Mouse (Mus musculus) thymus, postnatal 25 days (tissue): ENCODE measurements at regions not wholly inside any gene's neighbourhood (a gene's known extent, or its start where the extent isn't known, plus 50 kb on each side); places are given as distances from the start of the nearest gene placed in this dataset.

Experiments used
- DNase-seq: peaks from one replicate; pipeline ENCODE4 v3.0.0; 2022

DNA sequence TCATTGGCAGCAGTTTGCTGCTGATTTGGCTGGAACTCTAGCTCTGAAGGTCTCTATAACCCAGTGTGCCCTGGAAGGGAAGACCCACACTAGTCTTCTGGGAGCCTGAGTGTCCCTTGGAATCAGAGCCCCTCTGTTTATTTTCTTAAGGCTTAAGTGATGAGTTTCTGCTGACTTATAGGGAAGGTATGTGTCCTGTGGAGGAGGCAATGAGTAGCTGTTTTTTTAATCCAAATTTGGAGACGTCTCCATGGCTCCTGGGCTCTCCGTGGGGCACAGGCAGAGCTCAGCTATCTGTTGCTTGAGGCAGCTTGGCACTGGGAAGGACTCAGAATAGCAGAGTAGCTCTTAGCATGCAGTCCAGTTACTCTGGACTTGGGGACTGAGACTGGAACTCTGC is 146.4 kb downstream of the Ttc32 start:
- no peak for DNase-seq

DNA sequence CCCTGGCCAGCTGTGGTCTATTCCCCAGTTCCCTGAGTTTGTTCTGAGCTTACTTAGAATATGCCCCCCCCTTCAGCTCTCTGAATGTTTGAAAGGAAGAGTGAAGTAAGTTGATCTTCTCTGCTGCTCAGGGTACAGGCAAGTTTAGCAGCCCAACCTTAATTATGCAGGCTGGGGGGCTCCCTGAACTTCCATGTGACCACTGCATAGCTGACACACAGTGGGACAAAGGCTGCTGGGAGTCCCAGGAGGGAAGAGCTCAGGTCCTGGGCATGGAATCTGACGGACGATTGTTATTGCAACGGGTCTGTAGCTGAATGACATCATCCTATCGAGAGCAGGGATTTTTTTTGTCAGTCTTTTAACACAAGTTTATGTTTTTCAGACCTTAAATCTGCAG is 148.8 kb downstream of the Ttc32 start:
- DNase-seq, result no peak

- DNase-seq, result no peak
Observed at GRCm38 (mm10) chr12:9180677-9181076, 150.9 kb downstream of the Ttc32 start.

GRCm38 (mm10) chr12:9191721-9192120 is 161.9 kb downstream of the Ttc32 start:
- DNase-seq, result no peak

- DNase-seq, result no peak
Observed at GRCm38 (mm10) chr12:9199321-9199720, 169.5 kb downstream of the Ttc32 start.

DNA sequence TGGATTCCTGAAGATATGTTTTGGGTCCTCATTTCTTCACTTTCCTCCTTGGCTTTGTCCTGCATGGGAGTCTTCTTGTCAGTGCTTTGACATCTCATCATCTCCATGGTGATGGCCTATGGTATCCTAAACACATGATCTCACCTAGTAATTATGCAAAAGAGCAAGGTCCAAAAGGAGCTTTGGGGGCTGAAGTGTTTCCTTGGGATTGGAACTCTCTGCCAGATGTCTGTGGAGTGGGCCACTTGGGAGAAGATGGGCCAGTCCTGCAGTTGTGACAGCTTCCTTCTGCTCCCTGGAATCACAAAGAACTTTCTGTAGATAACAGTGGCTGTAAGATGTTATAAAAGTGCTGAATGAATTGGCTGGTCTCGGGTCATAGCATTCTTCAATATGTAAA is 182.4 kb downstream of the Ttc32 start:
- DNase-seq, result no peak

DNA sequence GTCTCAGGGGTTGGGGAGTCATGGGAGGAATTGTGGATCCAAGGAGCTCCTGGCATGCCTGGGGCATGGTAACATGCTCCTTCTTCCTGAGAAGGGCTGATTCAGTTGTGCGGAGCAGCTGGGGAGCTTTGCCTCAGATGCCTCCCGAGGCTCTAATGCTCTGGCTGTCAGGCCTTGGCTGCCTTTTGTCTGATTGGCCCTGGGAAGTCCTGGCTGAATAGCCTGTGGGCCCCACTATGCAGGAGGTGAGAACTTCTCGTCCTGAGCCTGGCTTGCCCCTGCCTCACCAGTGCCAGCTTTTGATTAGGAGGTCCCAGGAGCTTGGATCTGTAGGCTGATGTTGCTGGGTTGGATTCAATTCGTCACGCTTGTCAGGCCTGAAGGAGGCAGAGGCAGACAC is 195.2 kb downstream of the Ttc32 start:
- DNase-seq, result no peak

- DNase-seq, result no peak
Observed at GRCm38 (mm10) chr12:9227901-9228300, 198.1 kb downstream of the Ttc32 start.

DNA sequence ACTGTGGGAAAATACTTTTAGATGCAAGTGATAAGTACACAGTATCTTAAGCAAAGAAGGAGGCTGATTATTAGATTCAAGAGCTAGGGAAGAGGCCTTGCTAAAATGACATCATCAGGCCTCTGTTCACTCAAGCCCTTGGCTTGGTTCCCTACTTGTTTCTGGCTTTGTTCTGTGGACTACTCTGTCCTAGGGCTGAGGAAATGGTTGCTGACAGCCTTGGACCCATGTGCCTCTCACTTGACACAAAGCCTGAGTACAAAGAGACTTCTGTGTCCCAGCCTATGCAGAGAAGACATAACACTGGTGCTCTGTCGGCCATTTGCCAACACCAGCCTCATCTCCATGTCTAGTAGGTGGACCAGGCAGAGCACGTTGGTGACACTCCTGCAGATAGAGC is 198.7 kb downstream of the Ttc32 start:
- DNase-seq, result no peak

GRCm38 (mm10) chr12:9229981-9230380 is 200.2 kb downstream of the Ttc32 start:
- DNase-seq, result no peak

- DNase-seq, result no peak
Observed at GRCm38 (mm10) chr12:9230576-9230975, 200.8 kb downstream of the Ttc32 start.

DNA sequence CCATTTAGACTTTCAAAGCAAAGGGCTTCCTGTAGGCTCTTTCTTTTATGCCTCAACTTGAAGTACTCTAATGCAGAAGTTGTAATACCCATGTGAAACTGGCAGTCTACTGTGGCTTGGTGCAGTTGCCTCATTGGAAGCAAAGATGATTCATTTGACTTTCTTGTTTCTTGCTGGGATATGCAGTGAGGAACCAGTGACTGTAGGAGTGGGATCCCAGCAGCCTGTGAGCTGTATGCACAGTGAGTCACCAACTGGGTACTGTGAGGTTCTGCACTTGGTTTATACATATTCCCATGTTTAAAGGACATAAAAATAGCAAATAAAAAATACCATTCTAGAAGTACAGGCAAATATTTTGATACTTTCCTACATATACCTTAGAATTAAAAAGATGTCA is 202.6 kb downstream of the Ttc32 start:
- no peak for DNase-seq

DNA sequence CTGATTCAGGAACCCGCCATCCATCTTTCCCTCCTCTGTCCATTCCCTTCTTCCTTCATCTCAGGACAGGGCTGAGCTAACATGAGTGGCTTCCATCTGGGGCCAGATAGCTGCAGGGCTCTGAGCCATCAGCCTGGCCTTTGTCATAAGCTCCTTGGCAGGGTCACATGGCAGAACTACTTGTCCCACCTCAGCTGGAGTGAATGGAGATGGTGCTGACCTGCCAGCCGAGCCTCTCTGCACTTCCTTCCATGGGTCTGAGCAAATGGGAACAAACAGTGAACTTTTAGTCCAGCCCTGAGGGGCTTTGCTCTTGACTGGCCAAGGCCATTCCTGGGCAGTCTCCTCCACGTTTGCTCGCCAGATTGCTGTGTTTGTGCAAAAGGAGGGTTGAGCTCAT is 206.1 kb downstream of the Ttc32 start:
- no peak for DNase-seq

DNA sequence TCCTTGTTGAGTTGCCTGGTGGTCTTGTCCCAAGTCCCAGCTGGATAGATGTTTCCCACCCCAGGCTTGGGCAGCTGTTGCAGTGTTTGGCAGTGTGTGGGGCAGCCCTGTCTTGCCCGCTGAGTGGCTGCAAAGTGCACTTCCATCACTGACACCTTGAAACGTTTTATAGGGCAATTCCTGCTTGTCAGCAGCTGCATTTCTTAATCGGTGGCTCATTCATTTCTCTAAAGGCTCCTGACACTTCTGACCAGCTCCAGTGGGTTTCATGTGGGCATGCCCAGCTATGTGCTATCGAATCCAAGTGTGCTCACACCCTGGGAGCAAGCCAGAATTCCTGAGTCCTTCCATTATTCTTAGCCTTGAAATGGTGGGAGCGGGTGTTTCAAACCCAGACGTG is 207.7 kb downstream of the Ttc32 start:
- no peak for DNase-seq

DNA sequence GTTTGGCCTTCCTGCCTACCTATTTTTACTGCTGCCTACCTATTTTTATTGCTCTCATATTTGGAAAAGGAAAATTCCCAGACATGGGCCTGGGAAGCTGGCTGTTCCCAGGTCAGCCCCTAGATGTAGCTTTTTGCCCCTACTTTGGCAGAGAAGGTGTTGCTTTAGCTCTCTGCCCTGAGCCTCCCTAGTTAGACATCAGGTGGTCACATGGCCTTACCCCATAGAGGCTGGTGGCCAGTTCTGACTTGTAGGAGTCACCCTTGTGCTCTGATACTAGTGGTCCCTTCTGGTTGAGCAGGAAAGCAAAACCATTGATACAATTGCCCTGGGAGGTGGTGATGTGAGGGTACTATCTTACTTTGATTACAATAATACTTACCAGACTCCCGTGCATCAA is 208.2 kb downstream of the Ttc32 start:
- DNase-seq, result no peak

DNA sequence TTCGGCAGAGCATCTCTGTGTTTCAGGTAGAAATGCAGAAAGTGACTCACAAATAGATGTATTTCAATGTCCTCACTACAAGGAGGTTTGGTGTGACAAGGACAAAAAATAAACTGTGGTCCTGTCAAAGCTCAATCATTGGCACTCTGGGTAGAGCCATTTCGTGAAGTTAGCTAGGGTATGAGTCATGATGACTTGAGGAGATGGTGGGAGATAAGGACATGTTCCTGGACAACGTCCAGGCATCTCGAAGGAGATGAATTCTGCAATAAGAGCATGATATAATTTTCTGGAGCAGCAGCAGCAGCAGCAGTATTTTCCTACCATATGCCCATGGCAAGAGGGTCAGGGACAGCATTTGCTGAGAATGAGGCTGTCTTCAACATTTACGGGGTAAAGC is 217.7 kb downstream of the Ttc32 start:
- DNase-seq, result no peak

- DNase-seq, result peak; percentile 1
Observed at GRCm38 (mm10) chr12:9251772-9252171, 222.0 kb downstream of the Ttc32 start.

DNA sequence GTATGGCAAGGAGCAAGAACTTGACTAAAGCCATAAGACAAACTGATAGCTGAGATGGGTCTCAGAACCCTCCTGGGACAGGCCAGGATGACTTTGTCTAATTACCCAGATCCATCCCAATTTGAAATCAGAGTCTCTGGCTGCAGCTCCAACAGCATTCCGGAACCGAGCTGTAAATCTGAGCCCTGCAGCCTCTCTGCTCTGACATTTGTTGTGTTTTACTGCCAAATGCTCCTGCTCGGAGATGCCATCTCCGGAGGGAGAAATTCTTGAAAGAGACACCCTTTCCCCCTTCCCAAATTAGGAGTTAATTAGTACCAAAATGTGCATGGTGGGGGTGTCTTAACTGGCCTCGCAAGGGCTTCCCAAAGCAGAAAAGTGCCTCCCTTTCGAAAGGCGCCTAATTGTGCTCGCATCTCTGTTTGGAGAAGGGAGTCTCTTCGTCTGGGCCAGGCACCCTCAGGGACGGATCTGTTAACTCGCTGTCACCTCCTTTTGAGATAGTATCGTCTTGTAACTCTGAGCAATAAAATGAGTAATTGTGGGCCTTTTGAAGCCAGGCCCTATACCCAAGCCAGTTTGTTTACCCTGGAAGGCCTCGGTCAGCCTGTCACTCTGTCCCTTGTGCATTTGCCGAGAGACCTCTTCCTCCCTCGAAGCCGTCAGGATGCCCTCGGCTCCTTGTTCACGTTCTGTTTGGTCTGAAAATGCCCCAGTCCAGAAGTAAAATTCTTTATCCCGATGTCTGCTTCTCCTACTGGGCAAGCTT is 223.7 kb downstream of the Ttc32 start:
- no peak for DNase-seq

DNA sequence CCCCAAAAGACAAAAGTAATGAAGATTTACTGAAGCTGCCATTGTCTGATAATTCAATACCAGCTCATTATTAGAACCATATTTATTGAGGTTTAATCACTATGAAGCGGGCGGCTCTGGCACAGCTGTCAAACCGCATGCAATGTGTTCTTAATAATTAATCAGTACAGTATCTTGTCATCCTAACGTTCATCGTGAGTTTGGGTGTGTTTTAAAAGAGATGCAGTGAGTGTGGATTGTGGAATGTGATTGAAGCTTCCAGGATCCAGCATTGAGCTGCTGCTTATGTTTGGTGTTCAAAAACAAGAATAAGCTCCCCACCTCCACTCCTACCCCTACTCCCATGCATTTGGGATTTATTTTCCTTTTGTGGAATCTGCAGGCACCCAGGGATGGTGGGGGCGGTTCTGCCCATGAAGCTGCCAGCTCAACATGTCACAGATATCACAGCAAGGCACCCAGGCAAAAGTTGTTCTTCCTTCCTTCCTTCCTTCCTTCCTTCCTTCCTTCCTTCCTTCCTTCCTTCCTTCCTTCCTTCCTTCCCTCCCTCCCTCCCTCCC is 224.6 kb downstream of the Ttc32 start:
- no peak for DNase-seq

- no peak for DNase-seq
Observed at GRCm38 (mm10) chr12:9255661-9256486, 226.1 kb downstream of the Ttc32 start.

GRCm38 (mm10) chr12:9256487-9256820 is 226.7 kb downstream of the Ttc32 start:
- DNase-seq, result no peak

GRCm38 (mm10) chr12:9258221-9258620 is 228.4 kb downstream of the Ttc32 start:
- no peak for DNase-seq

DNA sequence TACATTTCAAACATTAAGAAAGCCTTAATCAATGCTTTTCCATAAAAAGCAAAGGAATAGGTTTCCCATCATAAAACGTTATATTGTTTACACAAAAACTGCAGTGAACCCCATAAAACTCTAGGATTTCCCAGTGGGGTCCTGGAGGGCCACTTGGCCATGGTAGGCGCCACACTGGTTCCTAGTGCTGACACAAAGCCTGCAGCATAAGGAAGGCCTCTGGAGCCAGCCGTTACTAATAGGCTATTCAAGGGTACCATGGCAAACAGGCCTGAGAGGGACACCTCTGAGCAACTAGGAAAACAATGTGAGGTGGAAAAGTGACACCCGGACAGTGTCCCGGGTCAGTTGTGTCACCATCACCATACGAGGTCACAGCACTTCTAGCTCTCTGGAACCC is 231.9 kb downstream of the Ttc32 start:
- no peak for DNase-seq

DNA sequence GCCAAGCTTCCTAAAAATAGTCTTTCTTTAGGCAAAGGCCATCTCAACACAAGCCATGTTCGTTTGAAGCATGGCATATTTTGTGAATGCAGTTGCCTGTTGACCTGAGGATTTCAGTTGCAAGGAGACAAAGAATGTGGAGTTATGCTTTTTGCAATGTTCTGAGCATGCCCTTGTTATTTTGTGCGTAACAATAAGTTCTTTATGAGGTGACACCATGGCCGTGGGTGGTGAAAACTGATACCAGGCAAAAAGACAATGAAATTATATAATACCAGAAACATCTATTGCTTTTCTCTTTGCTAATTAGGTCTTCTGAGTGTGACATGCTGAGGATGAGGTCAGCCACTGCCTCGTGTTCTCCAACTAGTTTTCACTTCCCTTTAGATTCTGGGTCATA is 236.4 kb downstream of the Ttc32 start:
- no peak for DNase-seq
